Mouse (Mus musculus) neural tube, embryonic 11.5 days (tissue): ENCODE measurements around the gene Mpped1. TPM values are rescaled to one million over a fixed set of nuclear protein-coding genes. Genes with fewer than 3 reads are reported as not detected.

Experiments
- ATAC-seq: fragments of 200-750 bp; cut with Nextera tagmentation; 2 replicates; pipeline ENCODE4 v1.8.0; 2017; ENCODE audit warnings: moderate number of reproducible peaks, mild to moderate bottlenecking, moderate TSS enrichment, moderate library complexity; ENCODE audit not compliant: insufficient read depth, low FRiP score, low TSS enrichment
- DNase-seq: peaks from one replicate; pipeline ENCODE4 v3.0.0-alpha.2; 2015; ENCODE audit warnings: low spot score
- H3K27ac ChIP-seq: fragments of 300-500 bp; sonication (generic); 2 replicates; pipeline ENCODE4 v1.5.1; 2014; ENCODE audit warnings: low read depth, mild to moderate bottlenecking, low read length
- H3K27me3 ChIP-seq: fragments of 300-500 bp; sonication (generic); 2 replicates; pipeline ENCODE4 v1.6.1; 2014; ENCODE audit warnings: mild to moderate bottlenecking, low read length, mixed read lengths; ENCODE audit not compliant: control insufficient read depth, insufficient read depth
- H3K36me3 ChIP-seq: fragments of 300-500 bp; sonication (generic); 2 replicates; pipeline ENCODE4 v1.6.1; 2014; ENCODE audit warnings: mild to moderate bottlenecking, low read length, moderate library complexity, mixed read lengths; ENCODE audit not compliant: control insufficient read depth, insufficient read depth
- H3K4me1 ChIP-seq: fragments of 300-500 bp; sonication (generic); 2 replicates; pipeline ENCODE4 v1.6.1; 2014; ENCODE audit warnings: low read length, mixed read lengths; ENCODE audit not compliant: control insufficient read depth, insufficient read depth
- H3K4me2 ChIP-seq: fragments of 300-500 bp; sonication (generic); 2 replicates; pipeline ENCODE4 v1.6.1; 2014; ENCODE audit warnings: low read depth, mild to moderate bottlenecking, moderate library complexity
- H3K4me3 ChIP-seq: fragments of 300-500 bp; sonication (generic); 2 replicates; pipeline ENCODE4 v1.5.1; 2014; ENCODE audit warnings: low read depth, low read length
- H3K9ac ChIP-seq: fragments of 300-500 bp; sonication (generic); 2 replicates; pipeline ENCODE4 v1.6.1; 2014; ENCODE audit warnings: mild to moderate bottlenecking, low read length
- H3K9me3 ChIP-seq: fragments of 300-500 bp; sonication (generic); 2 replicates; pipeline ENCODE4 v1.6.1; 2016; ENCODE audit warnings: low read length; ENCODE audit not compliant: control insufficient read depth
- WGBS: fragments of 180-500 bp; shearing (Covaris S2); extraction: QIAGEN DNeasy Blood & Tissue Kit; methylation state at CpG from one replicate; pipeline ENCODE4 v1.1.7; 2014; 5-methylcytosine and 5-hydroxymethylcytosine counted together
- polyA plus RNA-seq: library from polyadenylated mRNA; unstranded; fragments of >200 nt; fragmentation: Nextera tagmentation; extraction: Ambion mirVana; gene quantifications from 2 replicates; pipeline ENCODE4 v1.2.1, GENCODE M21; 2014

Gene Mpped1
- polyA plus RNA-seq, 1 experiment from 2014 or later, result 5.3 TPM

GRCm38 (mm10) chr15:83883821-83884220 lies 104.6 kb downstream of the Mpped1 start:
- H3K4me2 ChIP-seq, result no peak overlapping the region
- no peak for ATAC-seq
- no peak overlapping the region for H3K9ac ChIP-seq
- H3K4me3 ChIP-seq, result no peak overlapping the region
- no peak overlapping the region for H3K27ac ChIP-seq
- no peaks in the 10 kb centered on the region for H3K36me3 ChIP-seq
- no peak for DNase-seq
- no peaks in the 10 kb centered on the region for H3K4me1 ChIP-seq
- no peaks in the 10 kb centered on the region for H3K27me3 ChIP-seq
- no peaks in the 10 kb centered on the region for H3K9me3 ChIP-seq
- WGBS, result 94% methylated on average over 8 of the region's 8 CpGs

- Histone ChIP-seq H3K4me3 (no peak overlapping the region), H3K4me1 (no peaks in the 10 kb centered on the region), H3K9me3 (no peaks in the 10 kb centered on the region), H3K36me3 (no peaks in the 10 kb centered on the region), H3K9ac (no peak overlapping the region), H3K4me2 (no peak overlapping the region), H3K27me3 (no peaks in the 10 kb centered on the region), H3K27ac (no peak overlapping the region)
- ATAC-seq (no peak), DNase-seq (no peak)
- 89% methylated on average over 9 of the region's 9 CpGs for WGBS
These were observed 105.0 kb downstream of the Mpped1 start for GRCm38 (mm10) chr15:83884291-83884690.

DNA sequence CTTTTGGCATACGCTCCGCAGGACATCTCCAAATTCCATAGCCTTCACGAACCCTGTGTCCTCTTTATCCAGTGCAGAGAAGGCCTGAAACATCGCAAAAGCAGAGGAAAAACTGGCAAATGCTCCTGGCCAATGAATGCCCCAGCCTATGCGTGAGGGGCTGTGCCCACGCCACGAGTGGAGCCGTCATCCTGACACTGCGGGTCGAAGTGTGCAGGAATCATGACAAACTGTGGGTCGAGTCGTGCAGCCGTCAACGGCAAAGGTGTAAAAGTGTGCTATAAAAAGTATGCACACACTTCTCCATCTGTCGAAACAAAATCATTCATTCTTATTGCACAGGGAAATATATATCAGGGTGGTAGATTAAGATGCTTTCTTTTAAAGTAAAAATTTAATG lies 113.6 kb downstream of the Mpped1 start:
- H3K27me3 ChIP-seq, result no peaks in the 10 kb centered on the region

DNA sequence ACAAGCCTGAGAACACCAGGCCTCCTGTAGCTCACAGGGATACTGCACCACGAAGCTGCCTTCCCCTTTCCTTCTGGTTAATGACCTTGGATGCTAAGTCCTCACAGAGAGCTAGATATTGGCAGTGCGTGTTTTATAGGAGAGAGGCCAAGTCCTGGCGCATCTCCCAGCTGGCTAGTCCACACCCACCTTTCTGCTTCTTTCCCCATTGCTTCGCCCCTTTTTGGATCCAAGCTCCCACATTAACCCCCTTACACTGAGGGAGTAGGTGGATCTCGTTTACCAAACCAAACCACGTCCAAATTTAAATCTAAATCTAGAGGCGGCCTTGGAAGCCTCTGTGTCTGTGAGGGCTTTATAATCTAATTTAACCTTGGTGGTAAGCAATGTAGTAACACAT lies 115.0 kb downstream of the Mpped1 start:
- Histone ChIP-seq H3K9ac (no peak overlapping the region), H3K27ac (no peak overlapping the region), H3K27me3 (no peaks in the 10 kb centered on the region), H3K4me1 (no peaks in the 10 kb centered on the region), H3K4me2 (no peak overlapping the region), H3K9me3 (no peaks in the 10 kb centered on the region), H3K4me3 (no peak overlapping the region), H3K36me3 (no peaks in the 10 kb centered on the region)
- 82% methylated on average over 7 of the region's 7 CpGs for WGBS
- ATAC-seq (no peak), DNase-seq (no peak)

More for the DNA sequence above, 113.6 kb downstream of the Mpped1 start:
- H3K4me3 ChIP-seq, result no peak overlapping the region
- no peak overlapping the region for H3K4me2 ChIP-seq
- WGBS, result 88% methylated on average over 15 of the region's 15 CpGs
- no peak for DNase-seq
- no peak overlapping the region for H3K9ac ChIP-seq
- no peak overlapping the region for H3K27ac ChIP-seq
- ATAC-seq, result no peak
- H3K9me3 ChIP-seq, result no peaks in the 10 kb centered on the region
- H3K4me1 ChIP-seq, result no peaks in the 10 kb centered on the region
- no peaks in the 10 kb centered on the region for H3K36me3 ChIP-seq

DNA sequence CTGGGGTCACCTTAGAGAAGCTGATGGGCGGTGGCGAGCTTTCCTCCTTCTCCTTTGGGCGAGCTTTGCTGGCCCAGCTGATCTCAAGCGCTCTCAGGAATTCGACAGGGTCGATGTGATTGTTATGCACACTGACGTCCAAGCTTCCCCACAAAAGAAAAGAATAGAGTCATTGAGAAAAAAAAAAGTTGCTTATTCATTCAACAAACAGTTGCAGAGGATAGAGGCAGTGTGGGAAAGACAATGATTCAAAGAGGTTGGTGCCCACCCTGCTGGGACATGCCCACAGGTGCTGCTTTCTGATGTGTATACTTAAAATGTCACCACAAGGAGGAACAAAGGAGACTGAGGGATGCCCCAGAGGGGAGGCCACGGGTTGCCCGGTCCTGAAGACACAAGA lies 116.7 kb downstream of the Mpped1 start:
- H3K4me1 ChIP-seq, result no peaks in the 10 kb centered on the region
- DNase-seq (no peak), ATAC-seq (no peak)
- no peaks in the 10 kb centered on the region for H3K9me3 ChIP-seq
- no peak overlapping the region for H3K4me3 ChIP-seq
- no peaks in the 10 kb centered on the region for H3K27me3 ChIP-seq
- no peaks in the 10 kb centered on the region for H3K36me3 ChIP-seq
- H3K4me2 ChIP-seq, result no peak overlapping the region
- no peak overlapping the region for H3K9ac ChIP-seq
- no peak overlapping the region for H3K27ac ChIP-seq
- WGBS, result 30% methylated on average over 9 of the region's 9 CpGs

GRCm38 (mm10) chr15:83897286-83897685 lies 118.0 kb downstream of the Mpped1 start:
- H3K27ac ChIP-seq, result no peak overlapping the region
- H3K9me3 ChIP-seq, result no peaks in the 10 kb centered on the region
- H3K9ac ChIP-seq, result no peak overlapping the region
- no peak overlapping the region for H3K4me3 ChIP-seq
- ATAC-seq, result no peak
- no peaks in the 10 kb centered on the region for H3K27me3 ChIP-seq
- DNase-seq, result no peak
- H3K36me3 ChIP-seq, result no peaks in the 10 kb centered on the region
- no peaks in the 10 kb centered on the region for H3K4me1 ChIP-seq
- 64% methylated on average over 9 of the region's 9 CpGs for WGBS
- no peak overlapping the region for H3K4me2 ChIP-seq

DNA sequence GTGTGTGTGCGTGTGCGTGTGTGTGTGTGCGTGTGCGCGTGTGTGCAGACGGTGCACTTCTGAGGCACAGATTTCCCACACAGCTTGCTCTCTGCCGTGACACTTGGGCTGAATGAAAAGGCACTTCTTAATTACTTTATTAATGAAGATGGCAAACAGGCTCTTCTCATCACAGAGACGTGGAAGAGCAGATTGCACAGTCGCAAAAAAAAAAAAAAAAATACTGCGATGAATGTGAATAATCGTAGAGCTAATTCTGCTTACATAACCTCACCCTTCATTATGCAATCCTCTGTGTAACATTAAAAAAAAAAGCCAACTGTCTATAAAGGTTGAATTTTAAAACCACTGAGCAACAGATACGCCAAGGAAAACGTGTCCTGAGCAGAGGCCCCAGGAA lies 127.2 kb downstream of the Mpped1 start:
- H3K4me1 ChIP-seq, result no peaks in the 10 kb centered on the region
- ATAC-seq (no peak), DNase-seq (no peak)
- no peaks in the 10 kb centered on the region for H3K9me3 ChIP-seq
- 93% methylated on average over 13 of the region's 13 CpGs for WGBS
- H3K4me2 ChIP-seq, result no peak overlapping the region
- no peak overlapping the region for H3K9ac ChIP-seq
- H3K36me3 ChIP-seq, result no peaks in the 10 kb centered on the region
- no peak overlapping the region for H3K4me3 ChIP-seq
- no peaks in the 10 kb centered on the region for H3K27me3 ChIP-seq
- no peak overlapping the region for H3K27ac ChIP-seq

Other genes with a start within 250 kb of the Mpped1 start
- 21.0 and 26.0 TPM in 2 replicates for gene Tspo, start 215.9 kb upstream of the Mpped1 start, polyA plus RNA-seq
- 41.2 and 43.8 TPM in 2 replicates for gene Mcat, start 215.7 kb upstream of the Mpped1 start, polyA plus RNA-seq
- gene Ttll12, start 184.3 kb upstream of the Mpped1 start, polyA plus RNA-seq, result 48.0 and 50.9 TPM in 2 replicates
- 32.1 and 32.9 TPM in 2 replicates for gene Scube1, start 54.4 kb upstream of the Mpped1 start, polyA plus RNA-seq